Mouse (Mus musculus): ENCODE data around the gene Map4k4. TPM values are rescaled to one million over a fixed set of nuclear protein-coding genes. Genes with fewer than 3 reads are reported as not detected.

Gene Map4k4
- polyA plus RNA-seq, 1 experiment from 2014 or later: 21.2 TPM

DNA sequence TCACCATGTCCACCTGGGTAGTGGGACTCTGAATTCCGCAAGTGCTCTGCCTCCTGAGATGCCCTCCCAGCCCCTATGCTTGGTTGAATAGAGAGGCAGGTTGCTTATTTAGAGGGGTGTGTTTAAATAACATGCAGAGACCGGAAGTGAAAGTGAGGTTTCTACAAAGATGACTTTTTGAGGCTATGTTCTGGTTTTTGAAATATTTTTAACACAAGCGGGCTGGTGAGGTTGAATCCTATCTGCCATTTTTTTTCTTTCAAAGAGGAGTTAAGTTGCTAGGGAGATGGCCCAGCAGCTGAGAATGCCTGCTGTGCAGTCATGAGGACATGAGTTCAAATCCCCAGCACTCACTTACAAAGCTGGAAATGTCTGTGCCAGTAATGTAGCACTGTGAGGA lies 4.0 kb downstream of the Map4k4 start:
- no peaks in the 10 kb centered on the region for H3K36me3 ChIP-seq (ENCODE audit: insufficient read depth, low read length)
- H3K4me2 ChIP-seq (replicated peaks; ENCODE audit: low read depth, low read length): no peak overlapping the region
- DNase-seq (ENCODE audit: low spot score): no peak
- H3K9me3 ChIP-seq (ENCODE audit: low read length): no peaks in the 10 kb centered on the region
- TF ChIP-seq EP300 (IDR thresholded peaks at IDR 0.05): no peak
- no peak for TF ChIP-seq CTCF (IDR thresholded peaks at IDR 0.05)
- no peak overlapping the region for H3K27ac ChIP-seq (ENCODE audit: low read length)
- H3K27me3 ChIP-seq (replicated peaks; ENCODE audit: insufficient read depth, low read length): no peaks in the 10 kb centered on the region
- no peak for ATAC-seq
- peaks cover 23% of the 10 kb centered on the region; the same call in 1 of the 2 replicates for H3K4me1 ChIP-seq (ENCODE audit: insufficient read depth, low read depth, low read length)
- H3K9ac ChIP-seq (replicated peaks; ENCODE audit: low read depth): no peak overlapping the region
- no peak overlapping the region for H3K4me3 ChIP-seq (ENCODE audit: low read depth, low read length)
- WGBS: 71% methylated on average over 3 of the region's 3 CpGs

DNA sequence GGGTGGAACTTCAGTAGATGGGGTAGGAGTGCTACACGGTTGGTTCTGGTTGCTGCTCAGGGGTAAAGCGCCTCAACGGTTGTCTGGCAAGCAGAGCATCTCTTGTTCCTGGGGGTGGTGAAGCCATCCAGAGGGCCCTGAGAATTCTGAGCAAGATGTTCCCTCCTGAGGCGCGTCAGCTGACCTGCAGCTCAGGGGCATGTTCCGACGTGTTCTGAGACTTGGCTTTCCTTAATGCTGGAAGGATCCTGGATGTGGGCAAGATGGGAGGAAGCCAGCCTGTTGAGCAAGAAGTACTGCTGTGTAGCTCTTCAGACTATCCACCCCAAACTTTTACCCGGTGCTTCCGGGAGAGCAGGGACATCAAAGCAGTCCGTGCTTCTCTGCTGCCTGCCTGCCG lies 6.2 kb downstream of the Map4k4 start:
- Histone ChIP-seq H3K9ac (replicated peaks; ENCODE audit: low read depth) (no peak overlapping the region), H3K27me3 (replicated peaks; ENCODE audit: insufficient read depth, low read length) (no peaks in the 10 kb centered on the region), H3K36me3 (ENCODE audit: insufficient read depth, low read length) (no peaks in the 10 kb centered on the region), H3K9me3 (ENCODE audit: low read length) (no peaks in the 10 kb centered on the region), H3K4me1 (ENCODE audit: insufficient read depth, low read depth, low read length) (peaks cover 23% of the 10 kb centered on the region; the same call in 1 of the 2 replicates), H3K4me3 (ENCODE audit: low read depth, low read length) (no peak overlapping the region), H3K27ac (ENCODE audit: low read length) (no peak overlapping the region), H3K4me2 (replicated peaks; ENCODE audit: low read depth, low read length) (0 out of 2 replicates have a peak overlapping the region, but pooled peaks have one; percentile 11)
- DNase-seq (ENCODE audit: low spot score) (peak; percentile 46), ATAC-seq (no peak)
- WGBS: 36% methylated on average over 11 of the region's 11 CpGs
- TF ChIP-seq CTCF (IDR thresholded peaks at IDR 0.05) (no peak), EP300 (IDR thresholded peaks at IDR 0.05) (no peak)

DNA sequence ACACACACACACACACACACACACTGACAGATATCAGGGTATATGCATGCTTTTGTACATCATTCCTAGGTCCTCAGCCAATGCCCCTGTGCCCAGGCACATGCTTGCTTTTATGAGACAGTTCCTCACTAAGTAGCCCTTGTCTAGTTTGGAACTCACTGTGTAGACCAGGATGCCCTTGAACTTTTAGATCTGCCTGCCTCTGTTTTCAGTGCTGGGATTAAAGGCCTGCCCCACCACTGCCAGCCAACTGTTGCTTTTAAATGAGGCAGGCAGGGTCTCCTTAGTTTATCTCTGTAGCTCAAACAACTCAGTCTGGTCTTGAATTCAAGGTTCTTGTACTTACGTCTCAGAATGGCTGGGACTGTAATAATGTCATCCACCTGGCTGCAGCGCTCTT lies 8.3 kb downstream of the Map4k4 start:
- ATAC-seq: no peak
- no peak for DNase-seq (ENCODE audit: low spot score)
- H3K9me3 ChIP-seq (ENCODE audit: low read length): no peaks in the 10 kb centered on the region
- no peak overlapping the region for H3K27ac ChIP-seq (ENCODE audit: low read length)
- no peaks in the 10 kb centered on the region for H3K27me3 ChIP-seq (replicated peaks; ENCODE audit: insufficient read depth, low read length)
- no peak overlapping the region for H3K4me2 ChIP-seq (replicated peaks; ENCODE audit: low read depth, low read length)
- TF ChIP-seq EP300 (IDR thresholded peaks at IDR 0.05): no peak
- no peak overlapping the region for H3K4me3 ChIP-seq (ENCODE audit: low read depth, low read length)
- H3K4me1 ChIP-seq (ENCODE audit: insufficient read depth, low read depth, low read length): peaks cover 18% of the 10 kb centered on the region; the same call in 1 of the 2 replicates
- 96% methylated on average over 2 of the region's 2 CpGs for WGBS
- H3K36me3 ChIP-seq (ENCODE audit: insufficient read depth, low read length): no peaks in the 10 kb centered on the region
- no peak overlapping the region for H3K9ac ChIP-seq (replicated peaks; ENCODE audit: low read depth)

DNA sequence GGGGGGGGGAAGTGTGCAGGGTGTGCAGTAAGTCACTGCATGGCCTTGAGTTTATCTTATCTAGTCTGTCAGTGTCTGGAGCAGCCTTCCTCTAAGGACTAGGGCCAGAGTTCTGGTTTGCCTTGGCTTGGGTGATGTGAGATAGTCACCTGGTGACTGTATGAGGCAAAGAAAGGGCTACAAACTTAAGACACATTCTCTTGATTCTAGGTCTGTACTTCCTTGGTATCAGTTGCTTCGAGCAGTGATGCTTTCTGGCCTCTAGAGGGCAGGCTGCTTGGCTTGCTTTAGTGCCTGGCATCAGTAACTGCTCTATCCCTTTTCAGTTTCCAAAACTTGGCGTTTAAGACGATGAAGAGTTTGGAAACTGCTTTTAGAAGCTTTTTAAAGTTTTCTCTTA lies 10.7 kb downstream of the Map4k4 start:
- Histone ChIP-seq H3K4me3 (ENCODE audit: low read depth, low read length) (no peak overlapping the region), H3K4me2 (replicated peaks; ENCODE audit: low read depth, low read length) (no peak overlapping the region), H3K9me3 (ENCODE audit: low read length) (no peaks in the 10 kb centered on the region), H3K4me1 (ENCODE audit: insufficient read depth, low read depth, low read length) (peaks cover 10% of the 10 kb centered on the region; the same call in 1 of the 2 replicates), H3K9ac (replicated peaks; ENCODE audit: low read depth) (no peak overlapping the region), H3K27ac (ENCODE audit: low read length) (no peak overlapping the region), H3K36me3 (ENCODE audit: insufficient read depth, low read length) (no peaks in the 10 kb centered on the region), H3K27me3 (replicated peaks; ENCODE audit: insufficient read depth, low read length) (no peaks in the 10 kb centered on the region)
- ATAC-seq (peak; percentile 46; the same call in 1 of the 2 replicates), DNase-seq (ENCODE audit: low spot score) (peak; percentile 85)
- TF ChIP-seq CTCF (IDR thresholded peaks at IDR 0.05) (peak; percentile 93), EP300 (IDR thresholded peaks at IDR 0.05) (no peak)
- WGBS: 36% methylated on average over 3 of the region's 3 CpGs

DNA sequence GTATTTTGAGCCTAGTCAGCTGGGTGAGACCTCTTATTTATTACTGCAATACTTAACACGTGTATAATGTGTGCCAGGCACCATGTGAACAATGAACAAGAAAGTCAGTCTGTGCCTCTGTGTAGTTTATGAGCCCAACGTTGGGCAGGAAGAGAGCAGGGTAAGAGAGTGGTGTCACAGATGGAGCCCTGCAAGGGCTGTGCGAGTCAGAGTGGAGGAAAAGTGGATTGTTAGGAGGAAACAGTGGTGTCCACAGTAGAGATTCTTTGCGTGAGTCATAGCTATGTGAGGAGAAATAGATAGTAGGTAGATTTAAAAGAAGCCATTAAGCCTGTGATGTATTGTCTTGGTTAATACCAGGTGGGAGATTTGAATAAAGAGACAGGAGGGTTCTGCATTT lies 12.5 kb downstream of the Map4k4 start:
- no peak overlapping the region for H3K9ac ChIP-seq (replicated peaks; ENCODE audit: low read depth)
- 53% methylated on average over 4 of the region's 4 CpGs for WGBS
- no peak overlapping the region for H3K4me3 ChIP-seq (ENCODE audit: low read depth, low read length)
- H3K27me3 ChIP-seq (replicated peaks; ENCODE audit: insufficient read depth, low read length): no peaks in the 10 kb centered on the region
- H3K9me3 ChIP-seq (ENCODE audit: low read length): no peaks in the 10 kb centered on the region
- ATAC-seq (no peak), DNase-seq (ENCODE audit: low spot score) (no peak)
- H3K36me3 ChIP-seq (ENCODE audit: insufficient read depth, low read length): no peaks in the 10 kb centered on the region
- no peak overlapping the region for H3K27ac ChIP-seq (ENCODE audit: low read length)
- TF ChIP-seq EP300 (IDR thresholded peaks at IDR 0.05) (no peak), CTCF (IDR thresholded peaks at IDR 0.05) (no peak)
- no peaks in the 10 kb centered on the region; the same call in 1 of the 2 replicates for H3K4me1 ChIP-seq (ENCODE audit: insufficient read depth, low read depth, low read length)
- H3K4me2 ChIP-seq (replicated peaks; ENCODE audit: low read depth, low read length): no peak overlapping the region

DNA sequence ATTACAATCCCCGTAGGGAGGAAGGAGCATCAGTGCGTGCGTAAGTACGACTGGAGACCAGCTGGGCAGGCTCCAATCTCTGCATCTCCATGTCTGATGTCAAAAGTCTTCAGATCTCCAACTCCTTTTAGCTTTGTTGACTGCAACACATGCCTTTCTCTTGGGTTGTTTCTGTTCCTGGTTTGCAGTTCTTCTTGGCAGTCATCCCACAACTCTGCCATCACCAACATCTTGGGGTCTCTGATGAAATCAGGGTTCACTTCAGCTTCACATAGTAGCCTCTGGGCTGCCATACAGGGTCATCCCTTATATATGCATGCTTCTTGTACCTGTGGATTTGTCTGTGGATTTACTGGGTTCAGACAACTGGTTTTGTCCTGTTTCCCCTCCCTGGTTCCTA lies 15.4 kb downstream of the Map4k4 start:
- TF ChIP-seq EP300 (IDR thresholded peaks at IDR 0.05) (no peak), CTCF (IDR thresholded peaks at IDR 0.05) (no peak)
- no peaks in the 10 kb centered on the region for H3K9me3 ChIP-seq (ENCODE audit: low read length)
- H3K36me3 ChIP-seq (ENCODE audit: insufficient read depth, low read length): no peaks in the 10 kb centered on the region
- no peak for ATAC-seq
- H3K4me2 ChIP-seq (replicated peaks; ENCODE audit: low read depth, low read length): no peak overlapping the region
- H3K4me1 ChIP-seq (ENCODE audit: insufficient read depth, low read depth, low read length): peaks cover 3% of the 10 kb centered on the region; the same call in 1 of the 2 replicates
- no peak overlapping the region for H3K9ac ChIP-seq (replicated peaks; ENCODE audit: low read depth)
- H3K27ac ChIP-seq (ENCODE audit: low read length): no peak overlapping the region
- no peak overlapping the region for H3K4me3 ChIP-seq (ENCODE audit: low read depth, low read length)
- WGBS: 78% methylated on average over 4 of the region's 4 CpGs
- DNase-seq (ENCODE audit: low spot score): peak; percentile 33
- no peaks in the 10 kb centered on the region for H3K27me3 ChIP-seq (replicated peaks; ENCODE audit: insufficient read depth, low read length)

Data from lung, postnatal 0 days (tissue).